Mouse (Mus musculus): Measurements from ENCODE around the gene Ap1ar. TPM values are rescaled to one million over a fixed set of nuclear protein-coding genes. Genes with fewer than 3 reads are reported as not detected.
A peak's percentile ranks its signal among the peaks of the same experiment; 100 is the strongest.

Ap1ar gene
- polyA plus RNA-seq, 1 experiment from 2014 or later: 58.5 TPM

DNA sequence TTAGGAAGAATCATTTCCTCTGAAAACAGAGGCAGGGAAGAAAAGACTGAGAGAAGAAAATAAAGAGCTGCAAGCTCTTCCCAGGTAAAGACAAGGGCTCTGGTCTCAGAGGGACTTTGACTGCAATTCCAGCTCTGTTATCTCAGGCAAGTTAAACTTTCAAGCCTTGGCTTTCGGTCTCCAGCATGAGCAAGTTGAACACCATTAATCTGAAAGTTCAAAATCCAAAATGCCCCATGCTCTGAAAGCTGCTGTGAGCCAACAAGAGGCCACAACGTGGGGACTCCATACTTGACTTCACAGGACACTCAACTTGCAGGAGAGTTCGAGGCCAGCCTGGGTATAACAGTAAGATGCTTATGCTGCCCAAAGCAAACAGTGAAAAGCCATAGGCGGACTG, 3.3 kb downstream of the Ap1ar start:
- WGBS: 79% methylated on average over 4 of the region's 4 CpGs
- H3K36me3 ChIP-seq: peaks cover 4% of the 10 kb centered on the region; the same call in 1 of the 2 replicates
- DNase-seq (ENCODE audit: low spot score): no peak

DNA sequence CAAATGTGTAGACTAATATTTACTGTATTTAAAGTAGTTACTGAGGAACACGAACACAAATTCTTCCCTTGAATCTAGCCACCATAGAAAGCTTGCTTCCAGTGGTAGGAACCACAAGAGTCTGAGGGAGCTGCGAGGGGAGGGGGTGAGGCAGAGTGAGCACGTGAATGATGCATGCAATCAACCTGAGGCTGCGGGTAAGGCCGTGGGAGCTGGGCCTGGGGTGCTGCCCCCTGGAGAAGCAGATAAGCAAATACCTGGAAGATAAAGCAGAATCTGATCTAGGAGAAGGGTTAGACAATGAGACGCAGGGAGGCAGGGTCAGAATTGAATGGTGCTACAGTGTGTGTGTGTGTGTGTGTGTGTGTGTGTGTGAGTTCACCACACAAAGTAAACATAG, 6.2 kb downstream of the Ap1ar start:
- Histone ChIP-seq H3K4me3 (no peak overlapping the region), H3K36me3 (peaks cover 4% of the 10 kb centered on the region; the same call in 1 of the 2 replicates), H3K27ac (no peak overlapping the region), H3K4me1 (peaks cover 28% of the 10 kb centered on the region), H3K9me3 (no peaks in the 10 kb centered on the region), H3K27me3 (ENCODE audit: insufficient read depth, poor library complexity, severe bottlenecking) (no peaks in the 10 kb centered on the region)
- 55% methylated on average over 6 of the region's 6 CpGs for WGBS
- no peak for DNase-seq (ENCODE audit: low spot score)

More for the DNA sequence above, 3.3 kb downstream of the Ap1ar start:
- Histone ChIP-seq H3K27ac (no peak overlapping the region), H3K27me3 (ENCODE audit: insufficient read depth, poor library complexity, severe bottlenecking) (no peaks in the 10 kb centered on the region), H3K4me1 (peaks cover 21% of the 10 kb centered on the region), H3K9me3 (no peaks in the 10 kb centered on the region), H3K4me3 (no peak overlapping the region)

DNA sequence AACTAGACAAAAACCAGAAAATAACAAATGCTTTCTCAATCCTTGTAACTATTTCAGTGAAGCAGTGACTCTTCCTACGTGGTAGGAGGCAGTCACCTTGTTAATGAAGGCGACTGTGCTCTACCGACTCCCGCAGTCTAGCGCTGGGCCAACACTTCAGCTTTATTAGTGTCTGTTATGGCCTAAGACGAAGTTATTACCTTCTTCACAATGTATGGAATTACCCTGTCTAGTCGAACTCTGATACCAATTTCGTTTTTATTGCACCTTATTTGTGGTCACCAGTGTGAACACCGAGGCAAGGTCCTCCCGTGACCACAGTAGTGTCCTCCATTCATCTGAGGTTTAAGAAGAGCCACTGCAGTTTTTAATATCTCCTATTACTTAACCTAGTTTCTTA, 7.1 kb downstream of the Ap1ar start:
- H3K4me3 ChIP-seq: no peak overlapping the region
- no peaks in the 10 kb centered on the region for H3K9me3 ChIP-seq
- no peak for DNase-seq (ENCODE audit: low spot score)
- H3K27ac ChIP-seq: no peak overlapping the region
- H3K4me1 ChIP-seq: peaks cover 21% of the 10 kb centered on the region
- 91% methylated on average over 10 of the region's 10 CpGs for WGBS
- peaks cover 4% of the 10 kb centered on the region; the same call in 1 of the 2 replicates for H3K36me3 ChIP-seq
- no peaks in the 10 kb centered on the region for H3K27me3 ChIP-seq (ENCODE audit: insufficient read depth, poor library complexity, severe bottlenecking)

DNA sequence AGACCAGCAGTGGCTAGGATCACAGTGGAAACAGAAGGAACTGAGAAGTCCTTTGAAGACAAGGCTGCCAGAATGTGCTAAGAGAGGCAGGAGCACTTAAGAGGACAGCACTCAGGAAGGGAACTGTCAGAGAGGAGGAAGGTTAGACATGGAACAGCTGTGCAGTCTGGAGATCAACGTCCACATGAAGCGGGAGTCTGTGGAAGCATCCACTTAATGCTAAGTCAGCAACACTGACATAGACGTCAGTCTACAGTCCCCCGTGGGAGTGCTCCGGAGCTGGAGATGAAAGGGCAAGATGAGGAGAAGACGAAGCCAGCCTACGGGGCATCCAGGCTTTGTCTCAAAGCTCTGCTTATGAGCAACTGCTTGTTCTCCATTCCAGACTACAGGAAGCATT, 10.2 kb downstream of the Ap1ar start:
- peak overlapping the region; percentile 52; the same call in 1 of the 2 replicates for H3K27ac ChIP-seq
- 22% methylated on average over 7 of the region's 7 CpGs for WGBS
- no peak for DNase-seq (ENCODE audit: low spot score)
- no peaks in the 10 kb centered on the region for H3K27me3 ChIP-seq (ENCODE audit: insufficient read depth, poor library complexity, severe bottlenecking)
- H3K4me3 ChIP-seq: no peak overlapping the region
- H3K9me3 ChIP-seq: no peaks in the 10 kb centered on the region
- peaks cover 3% of the 10 kb centered on the region for H3K36me3 ChIP-seq
- H3K4me1 ChIP-seq: peaks cover 18% of the 10 kb centered on the region

DNA sequence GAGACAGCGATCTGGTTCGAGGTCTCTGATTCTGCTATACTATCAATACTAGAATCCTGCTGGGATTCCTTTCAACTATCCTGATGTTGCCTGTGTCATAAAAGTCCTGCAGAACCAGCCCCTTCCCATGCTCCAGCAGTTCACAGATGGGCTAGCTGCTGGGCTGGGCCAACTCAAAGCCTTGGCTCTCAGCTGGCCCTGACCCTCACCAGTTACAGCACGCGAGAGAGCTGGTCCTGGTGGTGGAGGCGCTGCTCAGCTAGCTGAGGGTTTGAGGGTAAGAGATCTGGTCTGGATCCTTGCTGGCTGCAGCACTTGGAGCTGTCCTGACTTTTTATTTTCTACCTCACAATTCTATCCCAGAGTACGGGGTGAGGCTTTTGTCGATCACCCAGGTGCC, 10.8 kb downstream of the Ap1ar start:
- H3K4me1 ChIP-seq: peaks cover 18% of the 10 kb centered on the region
- peaks cover 7% of the 10 kb centered on the region for H3K36me3 ChIP-seq
- H3K27ac ChIP-seq: 0 out of 2 replicates have a peak overlapping the region, but pooled peaks have one; percentile 10
- WGBS: 87% methylated on average over 7 of the region's 7 CpGs
- H3K4me3 ChIP-seq: no peak overlapping the region
- H3K9me3 ChIP-seq: no peaks in the 10 kb centered on the region
- DNase-seq (ENCODE audit: low spot score): no peak
- H3K27me3 ChIP-seq (ENCODE audit: insufficient read depth, poor library complexity, severe bottlenecking): no peaks in the 10 kb centered on the region

DNA sequence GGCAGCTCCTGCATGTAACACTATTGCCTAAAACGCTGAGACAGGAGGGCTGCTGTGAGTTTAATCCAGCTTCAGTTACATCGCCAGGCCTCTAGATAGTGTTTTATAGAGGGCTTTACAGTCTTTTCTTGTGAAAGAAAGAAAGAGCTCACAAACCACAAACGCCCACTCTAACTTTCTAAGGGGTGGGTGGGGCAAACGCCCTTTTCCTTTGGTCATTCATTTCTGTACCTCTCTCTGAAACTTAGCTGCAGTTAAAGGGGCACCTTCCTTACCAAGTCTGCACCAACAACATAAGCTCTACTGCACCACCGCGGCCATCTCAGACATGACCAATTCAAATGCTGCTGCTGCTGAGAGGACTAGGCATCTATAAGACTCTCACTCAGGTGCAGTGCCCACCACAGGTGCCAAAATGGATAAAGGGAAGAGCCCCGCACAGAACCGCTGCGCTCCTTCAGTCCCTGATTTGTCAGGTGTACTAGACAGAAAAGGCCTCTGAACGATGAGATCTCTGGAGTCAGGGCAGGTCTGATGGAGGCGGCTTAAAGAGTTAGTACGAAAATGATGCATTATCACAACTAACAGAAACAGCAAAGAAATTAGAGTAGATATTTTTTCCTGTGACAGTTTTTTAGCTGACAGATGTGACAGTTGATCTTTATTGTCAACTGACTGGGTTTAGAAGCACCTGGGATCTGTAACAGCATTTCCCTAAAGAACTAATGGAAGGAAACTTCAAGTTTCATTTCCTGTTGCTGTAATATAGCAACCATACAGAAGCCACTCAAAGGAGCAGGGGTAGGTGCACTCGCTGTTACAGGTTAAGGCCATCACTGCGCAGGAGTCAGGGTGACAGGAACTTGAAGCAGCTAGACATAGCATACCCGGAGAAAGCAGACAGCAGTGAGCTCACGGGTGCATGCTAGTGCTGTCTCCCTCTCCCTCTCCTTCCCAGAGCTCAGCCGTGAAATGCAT, 13.1 kb downstream of the Ap1ar start:
- Histone ChIP-seq H3K27me3 (ENCODE audit: insufficient read depth, poor library complexity, severe bottlenecking) (no peaks in the 10 kb centered on the region), H3K27ac (no peak overlapping the region), H3K9me3 (no peaks in the 10 kb centered on the region), H3K36me3 (peaks cover 17% of the 10 kb centered on the region), H3K4me3 (no peak overlapping the region), H3K4me1 (peaks cover 14% of the 10 kb centered on the region)
- 85% methylated on average over 17 of the region's 17 CpGs for WGBS
- DNase-seq (ENCODE audit: low spot score): no peak

DNA sequence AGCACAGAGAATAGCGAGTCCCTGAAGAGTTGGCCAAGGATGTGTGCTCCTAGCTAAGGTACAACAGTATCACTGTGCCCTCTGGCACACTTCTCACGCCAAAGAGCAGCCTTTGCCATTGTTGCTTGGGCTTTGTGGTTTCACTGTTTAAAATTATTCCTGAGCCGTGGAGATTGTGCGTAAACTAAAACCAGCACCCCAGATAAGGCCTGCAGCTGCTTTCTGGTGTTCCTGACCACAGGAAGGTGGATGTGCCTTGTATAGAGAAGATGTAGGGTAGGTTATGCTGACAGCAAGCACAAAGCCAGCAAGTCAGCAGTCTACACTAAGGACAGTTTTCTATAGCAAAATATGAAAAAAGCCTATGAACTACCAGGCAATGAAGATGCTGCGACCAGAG, 16.1 kb downstream of the Ap1ar start:
- 78% methylated on average over 5 of the region's 5 CpGs for WGBS
- no peak overlapping the region for H3K27ac ChIP-seq

DNA sequence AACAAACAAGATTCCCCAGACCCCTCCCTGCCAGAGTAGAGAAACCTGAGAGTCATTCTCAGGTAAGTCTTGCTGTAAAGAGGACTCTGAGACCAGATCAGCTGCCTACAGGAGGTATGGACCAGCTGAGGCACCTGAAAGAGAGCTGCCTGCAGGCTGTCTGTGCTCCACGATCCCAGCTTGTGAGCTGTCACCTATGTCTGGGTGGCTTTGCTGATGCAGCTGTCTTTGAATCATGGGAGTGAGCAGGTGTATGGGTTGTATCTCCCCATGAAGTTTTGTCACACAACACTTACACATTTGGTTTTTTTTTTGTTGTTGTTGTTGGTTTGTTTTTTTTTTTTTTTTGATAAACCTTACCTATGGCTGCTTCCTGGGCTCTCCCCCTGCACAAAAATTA, 16.9 kb downstream of the Ap1ar start:
- WGBS: 93% methylated on average over 1 of the region's 1 CpGs
- no peaks in the 10 kb centered on the region for H3K27me3 ChIP-seq (ENCODE audit: insufficient read depth, poor library complexity, severe bottlenecking)
- no peaks in the 10 kb centered on the region for H3K9me3 ChIP-seq
- no peaks in the 10 kb centered on the region for H3K4me1 ChIP-seq
- no peak overlapping the region for H3K27ac ChIP-seq
- no peak overlapping the region for H3K4me3 ChIP-seq
- H3K36me3 ChIP-seq: peaks cover 24% of the 10 kb centered on the region
- no peak for DNase-seq (ENCODE audit: low spot score)

More for the DNA sequence above, 16.1 kb downstream of the Ap1ar start:
- no peak overlapping the region for H3K4me3 ChIP-seq
- no peak for DNase-seq (ENCODE audit: low spot score)
- no peaks in the 10 kb centered on the region for H3K9me3 ChIP-seq
- no peaks in the 10 kb centered on the region for H3K27me3 ChIP-seq (ENCODE audit: insufficient read depth, poor library complexity, severe bottlenecking)
- H3K4me1 ChIP-seq: 0 out of 2 replicates have a peak, but pooled peaks cover under 1% of the 10 kb centered on the region
- H3K36me3 ChIP-seq: peaks cover 24% of the 10 kb centered on the region

DNA sequence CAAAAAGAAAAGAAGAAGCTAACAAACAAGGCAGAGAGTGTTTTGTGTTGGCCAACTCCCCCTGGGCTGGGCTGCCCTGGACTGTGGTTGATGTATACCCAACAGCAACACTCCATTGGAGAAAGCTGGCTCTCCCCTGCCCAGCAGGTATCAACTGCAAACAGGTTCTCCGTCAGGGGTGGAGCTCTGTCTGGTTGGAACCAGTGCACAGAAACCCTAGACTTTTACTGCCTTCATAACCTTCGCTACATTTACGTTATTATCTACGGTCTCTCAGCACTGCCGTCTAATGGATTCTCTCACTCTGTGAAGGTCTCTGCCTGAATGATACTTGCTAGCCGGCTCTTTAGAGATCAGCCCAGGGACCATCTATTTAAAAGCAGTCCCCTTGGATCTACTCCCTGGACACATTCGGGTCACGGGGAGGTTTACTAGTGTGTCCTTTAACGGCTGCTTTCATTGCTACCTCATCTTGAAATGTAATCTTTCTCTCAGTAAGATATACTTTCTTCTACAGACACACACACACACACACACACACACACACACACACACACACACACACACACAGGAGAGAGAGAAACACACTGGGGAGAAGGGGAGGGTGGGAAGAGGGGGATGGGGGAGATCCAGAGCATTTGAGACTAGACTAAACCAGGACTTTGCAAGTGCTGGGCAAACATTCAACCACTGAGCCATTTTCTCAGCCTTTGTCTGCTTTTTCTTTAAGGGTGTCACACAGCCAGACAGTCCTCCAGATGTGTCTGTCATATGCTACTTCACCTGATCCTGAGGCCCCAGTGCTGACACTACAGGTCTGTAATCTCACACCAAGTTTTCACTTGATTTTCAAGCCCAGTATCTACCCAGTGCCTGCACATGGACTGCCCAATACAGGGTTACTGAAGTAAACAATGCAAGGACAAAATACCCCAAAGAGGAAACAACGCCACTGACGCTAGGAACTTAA, 18.3 kb downstream of the Ap1ar start:
- no peaks in the 10 kb centered on the region for H3K9me3 ChIP-seq
- H3K36me3 ChIP-seq: peaks cover 24% of the 10 kb centered on the region
- no peaks in the 10 kb centered on the region for H3K4me1 ChIP-seq
- WGBS: 82% methylated on average over 11 of the region's 11 CpGs
- no peak overlapping the region for H3K4me3 ChIP-seq
- H3K27me3 ChIP-seq (ENCODE audit: insufficient read depth, poor library complexity, severe bottlenecking): no peaks in the 10 kb centered on the region
- no peak for DNase-seq (ENCODE audit: low spot score)
- no peak overlapping the region for H3K27ac ChIP-seq

DNA sequence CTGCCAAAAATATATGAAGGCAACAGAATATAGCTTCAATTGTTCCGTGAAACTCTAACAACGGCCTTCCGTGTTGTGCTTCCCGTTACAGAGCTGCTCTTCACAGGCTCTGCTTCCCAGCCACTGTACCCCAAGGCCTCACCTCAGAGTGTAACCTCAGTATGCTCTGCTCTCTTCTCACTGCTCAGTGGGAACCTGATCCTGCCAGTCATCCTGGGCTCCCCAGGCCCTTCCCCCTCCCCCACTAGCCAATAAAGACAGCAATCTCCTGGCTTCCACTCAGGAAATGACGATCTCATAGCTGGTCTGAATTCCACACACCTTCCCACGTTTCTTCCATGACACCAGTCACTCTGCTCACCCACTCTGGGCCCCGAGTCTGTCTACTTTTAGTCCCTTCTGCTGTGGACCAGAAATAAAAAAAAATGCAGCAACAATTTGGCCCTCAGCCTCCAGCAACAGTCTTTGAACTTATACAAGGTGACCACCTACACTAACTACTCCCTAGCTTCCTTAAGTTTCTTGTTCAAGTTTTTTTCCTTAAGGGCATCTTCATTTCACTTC, 20.1 kb downstream of the Ap1ar start:
- Histone ChIP-seq H3K9me3 (no peaks in the 10 kb centered on the region), H3K27ac (no peak overlapping the region), H3K27me3 (ENCODE audit: insufficient read depth, poor library complexity, severe bottlenecking) (no peaks in the 10 kb centered on the region), H3K4me3 (no peak overlapping the region), H3K36me3 (peaks cover 31% of the 10 kb centered on the region), H3K4me1 (no peaks in the 10 kb centered on the region)
- DNase-seq (ENCODE audit: low spot score): no peak
- WGBS: 65% methylated on average over 7 of the region's 7 CpGs

DNA sequence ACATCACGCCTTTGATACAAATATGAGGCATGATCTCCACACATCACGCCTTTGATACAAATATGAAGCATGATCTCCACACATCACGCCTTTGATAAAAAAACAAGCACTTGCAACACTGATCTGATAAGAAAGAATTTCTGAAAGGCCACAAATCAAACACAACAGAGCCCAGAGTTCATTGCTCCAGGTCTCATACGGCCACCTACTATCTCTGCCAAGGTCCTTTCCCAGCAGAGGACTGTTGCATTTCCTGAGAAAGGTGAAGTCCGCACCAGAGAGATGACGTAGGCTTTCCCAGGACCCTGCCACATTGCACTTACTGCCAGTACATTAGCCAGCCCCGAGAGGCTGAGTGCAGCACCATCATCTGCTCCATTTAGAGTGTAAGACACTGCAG, 28.2 kb downstream of the Ap1ar start:
- no peaks in the 10 kb centered on the region for H3K4me1 ChIP-seq
- H3K27me3 ChIP-seq (ENCODE audit: insufficient read depth, poor library complexity, severe bottlenecking): no peaks in the 10 kb centered on the region
- DNase-seq (ENCODE audit: low spot score): no peak
- 86% methylated on average over 7 of the region's 7 CpGs for WGBS
- H3K27ac ChIP-seq: no peak overlapping the region
- H3K4me3 ChIP-seq: no peak overlapping the region
- no peaks in the 10 kb centered on the region for H3K9me3 ChIP-seq
- peaks cover 59% of the 10 kb centered on the region for H3K36me3 ChIP-seq

DNA sequence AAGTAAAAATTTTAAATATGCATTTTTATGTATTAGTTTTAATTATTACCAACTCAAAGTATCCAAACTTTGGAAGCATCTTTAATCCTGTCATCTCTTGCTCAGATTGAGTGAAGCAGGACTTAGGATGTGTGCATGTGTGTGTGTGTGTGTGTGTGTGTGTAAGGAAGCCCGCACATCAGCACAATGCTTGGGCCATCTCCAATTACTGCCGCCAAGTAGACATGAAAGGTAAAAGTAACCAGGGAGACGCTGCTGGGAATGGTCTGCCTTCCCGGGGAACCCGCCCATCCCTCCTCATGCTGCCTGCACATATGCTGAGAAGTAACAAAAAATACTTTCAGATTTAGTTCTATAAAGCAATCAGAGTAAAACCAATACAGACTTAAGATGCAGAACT, 29.5 kb downstream of the Ap1ar start:
- H3K27ac ChIP-seq: no peak overlapping the region
- no peaks in the 10 kb centered on the region for H3K9me3 ChIP-seq
- WGBS: 91% methylated on average over 5 of the region's 5 CpGs
- H3K4me3 ChIP-seq: no peak overlapping the region
- no peaks in the 10 kb centered on the region for H3K4me1 ChIP-seq
- peaks cover 56% of the 10 kb centered on the region for H3K36me3 ChIP-seq
- H3K27me3 ChIP-seq (ENCODE audit: insufficient read depth, poor library complexity, severe bottlenecking): no peaks in the 10 kb centered on the region
- DNase-seq (ENCODE audit: low spot score): no peak

Measured in heart, embryonic 10.5 days (tissue).